Mouse (Mus musculus) heart, adult 2 months (tissue): ENCODE measurements around the gene Srsf12.

Experiments used
- CTCF ChIP-seq: fragments of 200-600 bp; IDR thresholded peaks from 2 replicates; pipeline ENCODE4 v1.8.1; 2022; ENCODE audit warnings: antibody characterized with exemption, mild to moderate bottlenecking, moderate library complexity
- EP300 ChIP-seq: fragments of 200-500 bp; IDR thresholded peaks from 2 replicates; pipeline ENCODE4 v1.6.1; 2011; ENCODE audit warnings: low read depth, low read length, control low read depth; ENCODE audit not compliant: insufficient read depth
- POLR2A ChIP-seq: fragments of 200-500 bp; IDR thresholded peaks from 2 replicates; pipeline ENCODE4 v1.6.1; 2011; ENCODE audit warnings: mild to moderate bottlenecking, low read depth, low read length, control low read depth; ENCODE audit not compliant: insufficient read depth

DNA sequence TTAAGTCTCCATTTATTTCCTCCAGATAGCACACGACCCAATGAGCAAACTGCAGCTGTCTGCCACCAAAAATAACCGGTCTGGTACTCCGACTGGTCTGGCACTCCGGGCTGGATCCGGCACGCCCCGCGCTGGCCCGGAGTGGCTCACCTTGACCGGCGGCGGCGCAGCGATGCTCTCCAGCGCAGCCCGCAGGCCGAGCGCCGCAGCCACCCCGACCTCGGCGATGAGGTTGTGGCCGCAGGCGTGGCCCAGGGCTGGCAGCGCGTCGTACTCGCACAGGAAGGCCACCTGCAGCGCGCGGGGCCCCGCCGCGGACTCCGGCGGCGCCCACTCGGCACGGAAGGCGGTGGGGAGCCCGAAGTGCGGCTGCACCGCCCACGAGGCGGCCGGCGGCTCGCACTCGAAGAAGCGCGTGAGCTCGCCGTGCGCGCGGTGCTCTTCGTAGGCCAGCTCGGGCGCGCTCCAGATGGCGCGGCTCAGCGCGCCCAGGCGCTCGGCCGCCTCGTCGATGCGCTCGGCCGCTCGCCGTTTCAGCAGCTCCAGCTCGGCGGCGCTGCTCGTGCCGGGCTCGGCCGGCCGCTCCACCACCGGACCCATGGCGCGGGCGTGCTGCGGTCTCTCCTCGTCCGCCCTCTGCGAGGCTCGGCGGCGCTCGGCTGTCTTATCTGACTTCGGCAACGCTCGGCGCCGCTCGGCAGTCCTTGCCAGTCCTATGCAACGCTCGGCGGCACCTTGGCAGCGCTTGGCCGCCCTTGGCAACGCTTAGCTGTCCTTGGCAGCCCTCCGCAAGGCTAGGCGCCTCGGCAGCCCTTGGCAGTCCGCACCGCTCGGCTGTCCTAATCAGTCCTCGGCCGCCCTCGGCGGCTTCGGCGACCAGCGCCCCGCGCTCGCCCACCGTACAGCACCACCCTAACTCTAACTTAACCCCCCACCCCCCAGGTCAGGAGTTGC, 19.7 kb upstream of the Srsf12 start:
- TF ChIP-seq CTCF (peak; percentile 60), POLR2A (0 out of 2 replicates have a peak, but pooled peaks have one; percentile 24), EP300 (no peak)
